Mouse (Mus musculus): ENCODE measurements around the gene B230118H07Rik. TPM values are rescaled to one million over a fixed set of nuclear protein-coding genes. Genes with fewer than 3 reads are reported as not detected.

B230118H07Rik gene
- polyA plus RNA-seq, 1 experiment from 2014 or later, result 57.2 TPM

GRCm38 (mm10) chr2:101533741-101534140, 115.6 kb downstream of the B230118H07Rik start:
- H3K4me3 ChIP-seq (replicated peaks), result no peak overlapping the region
- no peak for ATAC-seq
- no peaks in the 10 kb centered on the region for H3K27me3 ChIP-seq (replicated peaks)
- no peak overlapping the region for H3K27ac ChIP-seq
- H3K4me1 ChIP-seq (replicated peaks), result no peaks in the 10 kb centered on the region
- H3K4me2 ChIP-seq (replicated peaks), result no peak overlapping the region
- H3K9ac ChIP-seq, result no peak overlapping the region
- 51% methylated on average over 2 of the region's 2 CpGs for whole genome bisulfite sequencing
- no peaks in the 10 kb centered on the region for H3K9me3 ChIP-seq
- no peaks in the 10 kb centered on the region for H3K36me3 ChIP-seq

- H3K36me3 ChIP-seq, result no peaks in the 10 kb centered on the region
- no peaks in the 10 kb centered on the region for H3K27me3 ChIP-seq (replicated peaks)
- H3K4me2 ChIP-seq (replicated peaks), result no peak overlapping the region
- WGBS, result 74% methylated on average over 6 of the region's 6 CpGs
- no peak overlapping the region for H3K9ac ChIP-seq
- no peak for ATAC-seq
- H3K4me1 ChIP-seq (replicated peaks), result no peaks in the 10 kb centered on the region
- no peaks in the 10 kb centered on the region for H3K9me3 ChIP-seq
- no peak overlapping the region for H3K27ac ChIP-seq
- H3K4me3 ChIP-seq (replicated peaks), result no peak overlapping the region
Observed at GRCm38 (mm10) chr2:101525503-101526381, 123.6 kb downstream of the B230118H07Rik start.

- H3K9ac ChIP-seq, result no peak overlapping the region
- no peak for ATAC-seq
- no peak overlapping the region for H3K27ac ChIP-seq
- no peaks in the 10 kb centered on the region for H3K9me3 ChIP-seq
- H3K36me3 ChIP-seq, result no peaks in the 10 kb centered on the region
- no peaks in the 10 kb centered on the region for H3K4me1 ChIP-seq (replicated peaks)
- H3K27me3 ChIP-seq (replicated peaks), result no peaks in the 10 kb centered on the region
- H3K4me2 ChIP-seq (replicated peaks), result no peak overlapping the region
- WGBS, result 90% methylated on average over 4 of the region's 4 CpGs
- no peak overlapping the region for H3K4me3 ChIP-seq (replicated peaks)
Observed at GRCm38 (mm10) chr2:101525091-101525490, 124.2 kb downstream of the B230118H07Rik start.

- no peaks in the 10 kb centered on the region for H3K9me3 ChIP-seq
- ATAC-seq, result no peak
- H3K4me2 ChIP-seq (replicated peaks), result no peak overlapping the region
- no peak overlapping the region for H3K4me3 ChIP-seq (replicated peaks)
- H3K27me3 ChIP-seq (replicated peaks), result no peaks in the 10 kb centered on the region
- H3K36me3 ChIP-seq, result no peaks in the 10 kb centered on the region
- no peak overlapping the region for H3K9ac ChIP-seq
- H3K27ac ChIP-seq, result no peak overlapping the region
- no peaks in the 10 kb centered on the region for H3K4me1 ChIP-seq (replicated peaks)
- 87% methylated on average over 1 of the region's 1 CpGs for WGBS
Observed at GRCm38 (mm10) chr2:101520503-101520902, 128.8 kb downstream of the B230118H07Rik start.

GRCm38 (mm10) chr2:101519928-101520327, 129.4 kb downstream of the B230118H07Rik start:
- no peaks in the 10 kb centered on the region for H3K4me1 ChIP-seq (replicated peaks)
- no peaks in the 10 kb centered on the region for H3K9me3 ChIP-seq
- ATAC-seq, result no peak
- WGBS, result 85% methylated on average over 1 of the region's 1 CpGs
- no peak overlapping the region for H3K9ac ChIP-seq
- no peaks in the 10 kb centered on the region for H3K36me3 ChIP-seq
- no peak overlapping the region for H3K27ac ChIP-seq
- no peak overlapping the region for H3K4me3 ChIP-seq (replicated peaks)
- H3K4me2 ChIP-seq (replicated peaks), result no peak overlapping the region
- no peaks in the 10 kb centered on the region for H3K27me3 ChIP-seq (replicated peaks)

Other genes starting within 250 kb of the B230118H07Rik start
- gene Rag2, start 24.8 kb downstream of the B230118H07Rik start, polyA plus RNA-seq (2015; fragmentation: Nextera tagmentation; extraction: Ambion mirVana), result 0.08 and 0.09 TPM in 2 replicates
- gene Rag1, start within 50 bp of the B230118H07Rik start, polyA plus RNA-seq (2015; fragmentation: Nextera tagmentation; extraction: Ambion mirVana), result 0.03 TPM in 1 of 2 replicates, not detected in the other
- 8.2 and 9.2 TPM in 2 replicates for gene Traf6, start 28.9 kb upstream of the B230118H07Rik start, polyA plus RNA-seq (2015; fragmentation: Nextera tagmentation; extraction: Ambion mirVana)
- 16.5 and 16.9 TPM in 2 replicates for gene Prr5l, start 233.5 kb upstream of the B230118H07Rik start, polyA plus RNA-seq (2015; fragmentation: Nextera tagmentation; extraction: Ambion mirVana)
- gene Commd9, start 236.7 kb upstream of the B230118H07Rik start, polyA plus RNA-seq (2015; fragmentation: Nextera tagmentation; extraction: Ambion mirVana), result 65.5 and 68.2 TPM in 2 replicates

Data from intestine, embryonic 15.5 days (tissue).